Mouse (Mus musculus) olfactory bulb, adult 2 months (tissue): Measurements from ENCODE around the gene Gpr107. TPM values are rescaled to one million over a fixed set of nuclear protein-coding genes. Genes with fewer than 3 reads are reported as not detected.

Experiments
- H3K27ac ChIP-seq: fragments of 200-500 bp; 2 replicates; pipeline ENCODE4 v1.5.1; 2012; ENCODE audit warnings: low read depth, low read length; ENCODE audit not compliant: insufficient read depth
- H3K4me1 ChIP-seq: fragments of 200-500 bp; 2 replicates; pipeline ENCODE4 v1.6.1; 2012; ENCODE audit warnings: low read length; ENCODE audit not compliant: control insufficient read depth, insufficient read depth
- H3K4me3 ChIP-seq: fragments of 200-500 bp; 2 replicates; pipeline ENCODE4 v1.5.1; 2012; ENCODE audit warnings: mild to moderate bottlenecking, low read depth, low read length, moderate library complexity; ENCODE audit not compliant: insufficient read depth
- CTCF ChIP-seq: fragments of 200-500 bp; IDR thresholded peaks from 2 replicates; pipeline ENCODE4 v1.5.1; 2012; ENCODE audit warnings: low read depth, mild to moderate bottlenecking, low read length, moderate library complexity; ENCODE audit not compliant: insufficient read depth
- POLR2A ChIP-seq: fragments of 200-500 bp; IDR thresholded peaks from 2 replicates; pipeline ENCODE4 v1.6.1; 2012; ENCODE audit warnings: mild to moderate bottlenecking, low read depth, low read length, moderate library complexity; ENCODE audit not compliant: insufficient read depth
- WGBS: fragments of 180-500 bp; shearing (Covaris S2); methylation state at CpG from one replicate; pipeline ENCODE4 v1.1.7; 2018; 5-methylcytosine and 5-hydroxymethylcytosine counted together
- polyA plus RNA-seq: library from polyadenylated mRNA; stranded (reverse); fragments of >200 nt; gene quantifications from 2 replicates; pipeline ENCODE4 v1.2.4, GENCODE M21; 2012; ENCODE audit warnings: low replicate concordance; ENCODE audit not compliant: missing spikeins, insufficient read depth, insufficient read length

Gene Gpr107
- polyA plus RNA-seq, 1 experiment, result not detected

- no peak overlapping the region for H3K27ac ChIP-seq
- no peak for TF ChIP-seq CTCF
- no peak for TF ChIP-seq POLR2A
These were observed 92.1 kb downstream of the Gpr107 start for GRCm38 (mm10) chr2:31244216-31244615.

GRCm38 (mm10) chr2:31245051-31245450 lies 92.9 kb downstream of the Gpr107 start:
- Histone ChIP-seq H3K4me1 (peaks cover 44% of the 10 kb centered on the region), H3K4me3 (peak overlapping the region; percentile 94), H3K27ac (peak overlapping the region; percentile 60)
- WGBS, result 19% methylated on average over 5 of the region's 5 CpGs
- TF ChIP-seq POLR2A, result no peak

More at GRCm38 (mm10) chr2:31244216-31244615, 92.1 kb downstream of the Gpr107 start:
- peaks cover 44% of the 10 kb centered on the region for H3K4me1 ChIP-seq
- 73% methylated on average over 8 of the region's 8 CpGs for WGBS
- H3K4me3 ChIP-seq, result no peak overlapping the region

DNA sequence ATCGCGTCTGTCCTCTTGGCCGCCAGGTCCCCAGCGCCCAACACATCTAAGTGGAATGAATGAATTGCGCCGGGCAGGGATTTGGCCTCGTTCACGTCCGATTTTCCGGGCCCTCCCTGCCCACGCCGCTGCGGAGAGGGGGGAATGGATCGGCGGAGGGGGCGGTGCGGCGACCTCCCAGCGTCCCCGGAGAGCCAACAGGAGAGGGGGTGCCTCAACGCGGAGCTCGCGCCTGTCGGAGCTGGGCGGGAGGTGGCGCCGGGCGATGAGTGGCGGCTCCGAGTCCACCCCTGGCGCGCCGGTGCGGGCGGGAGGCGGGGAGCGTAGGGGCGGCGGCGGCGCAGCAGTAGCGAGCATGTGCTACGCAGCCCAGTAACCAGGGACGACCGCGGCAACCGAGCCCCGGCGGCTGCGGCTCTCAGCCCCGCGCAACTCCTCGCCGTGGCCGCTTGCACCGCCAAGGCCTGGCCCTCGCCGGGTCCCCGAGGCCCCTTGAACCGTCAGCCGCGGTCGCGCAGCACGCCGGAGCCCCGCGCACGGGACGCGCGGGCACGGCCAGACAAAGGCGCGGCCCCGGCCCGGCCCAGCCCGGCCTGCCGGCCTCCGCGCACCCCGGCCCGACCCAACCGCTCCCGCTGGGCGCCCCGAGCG lies 93.5 kb downstream of the Gpr107 start, which contains the start of gene Ncs1:
Gene Ncs1, plus strand, starts transcription at position 333 of the 651 bp plus-strand sequence.
- WGBS, result under 1% methylated on average over 89 of the region's 89 CpGs
- peaks cover 48% of the 10 kb centered on the region for H3K4me1 ChIP-seq
- TF ChIP-seq CTCF (no peak), POLR2A (peak; percentile 56; the same call in 1 of the 2 replicates)
- H3K4me3 ChIP-seq, result peak within 1 kb of the TSS; percentile 94
- peak within 1 kb of the TSS; percentile 84 for H3K27ac ChIP-seq

- H3K27ac ChIP-seq, result peak overlapping the region; percentile 84
- H3K4me1 ChIP-seq, result peaks cover 56% of the 10 kb centered on the region
- TF ChIP-seq POLR2A (no peak), CTCF (no peak)
- under 1% methylated on average over 41 of the region's 41 CpGs for WGBS
- peak overlapping the region; percentile 94 for H3K4me3 ChIP-seq
These were observed 94.3 kb downstream of the Gpr107 start for GRCm38 (mm10) chr2:31246251-31246971.

GRCm38 (mm10) chr2:31248856-31249255 lies 96.7 kb downstream of the Gpr107 start:
- no peak overlapping the region for H3K4me3 ChIP-seq
- H3K27ac ChIP-seq, result no peak overlapping the region
- H3K4me1 ChIP-seq, result peaks cover 53% of the 10 kb centered on the region
- WGBS, result 85% methylated on average over 6 of the region's 6 CpGs
- no peak for TF ChIP-seq CTCF
- TF ChIP-seq POLR2A, result no peak

DNA sequence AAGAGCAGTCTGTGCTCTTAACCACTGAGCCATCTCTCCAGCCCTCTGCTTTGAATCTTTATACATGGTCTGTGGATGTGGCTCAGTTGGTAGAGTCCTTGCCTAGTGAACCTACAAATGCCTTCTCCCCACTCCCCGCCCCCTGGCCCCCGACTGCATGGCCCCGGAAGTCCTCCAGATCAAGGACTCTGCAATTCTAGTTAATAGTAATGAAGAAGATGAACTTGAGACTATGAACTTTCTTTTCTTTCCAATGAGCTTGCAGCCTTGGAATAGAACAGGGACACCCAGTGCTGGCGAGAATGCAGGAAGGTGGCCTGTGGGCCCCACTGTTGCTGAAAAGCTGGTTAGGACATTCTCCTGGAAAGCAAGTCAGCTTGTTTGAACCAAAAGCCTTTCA lies 100.1 kb downstream of the Gpr107 start:
- H3K4me3 ChIP-seq, result no peak overlapping the region
- TF ChIP-seq CTCF (no peak), POLR2A (no peak)
- no peak overlapping the region for H3K27ac ChIP-seq
- peaks cover 71% of the 10 kb centered on the region for H3K4me1 ChIP-seq
- 92% methylated on average over 4 of the region's 4 CpGs for WGBS

DNA sequence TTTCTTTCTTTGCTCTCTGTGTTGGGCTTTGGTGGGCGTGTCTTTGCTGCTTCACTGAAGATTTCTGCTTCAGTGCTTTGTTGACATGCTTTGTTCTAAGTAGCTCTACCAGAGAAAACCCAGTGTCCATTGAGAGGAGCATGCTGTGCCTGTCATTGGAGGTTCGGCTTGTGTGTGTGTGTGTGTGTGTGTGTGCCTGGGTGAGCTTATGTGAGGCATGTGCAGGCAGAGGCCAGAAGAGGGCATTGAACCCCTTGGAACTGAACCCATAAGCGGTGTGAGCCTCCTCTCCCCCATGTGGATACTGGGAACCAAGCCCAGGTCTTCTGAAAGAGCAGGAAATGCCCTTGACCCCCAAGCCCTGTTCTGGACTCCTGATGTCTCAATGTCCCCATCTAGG lies 101.3 kb downstream of the Gpr107 start:
- Histone ChIP-seq H3K27ac (peak overlapping the region; percentile 96), H3K4me3 (no peak overlapping the region), H3K4me1 (peaks cover 73% of the 10 kb centered on the region)
- TF ChIP-seq CTCF (no peak), POLR2A (no peak)
- 18% methylated on average over 3 of the region's 3 CpGs for WGBS

DNA sequence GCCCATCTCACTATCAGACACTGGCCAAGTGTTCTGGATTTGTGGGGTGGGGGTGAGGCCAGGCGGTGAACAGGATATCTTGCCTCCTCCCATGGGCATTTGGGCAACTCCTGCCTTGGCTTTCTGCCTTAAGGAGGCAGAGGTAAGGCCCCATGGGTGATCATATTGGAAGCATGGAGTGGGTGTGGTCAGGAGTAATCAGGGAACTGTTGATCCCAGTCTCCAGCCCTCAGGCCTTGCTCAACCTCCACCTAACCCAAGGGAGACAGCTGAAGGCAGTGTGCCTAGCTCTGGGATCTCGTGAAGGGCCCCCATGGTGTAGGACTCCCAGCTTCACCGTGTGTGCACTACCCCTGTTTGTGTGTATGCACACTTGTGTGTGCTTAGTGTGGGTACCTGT lies 102.7 kb downstream of the Gpr107 start:
- no peak for TF ChIP-seq CTCF
- no peak for TF ChIP-seq POLR2A
- Histone ChIP-seq H3K27ac (peak overlapping the region; percentile 96), H3K4me3 (no peak overlapping the region), H3K4me1 (peaks cover 81% of the 10 kb centered on the region)
- WGBS, result 80% methylated on average over 3 of the region's 3 CpGs
